Mouse (Mus musculus) T-cell, adult 66 days (primary cell): ENCODE measurements around the gene Gm8220. TPM values are rescaled to one million over a fixed set of nuclear protein-coding genes. Genes with fewer than 3 reads are reported as not detected.

Source experiments
- total RNA-seq, 2 experiments: library from RNA; stranded (reverse); gene quantifications; 3 replicates in 1 of 2; 4 replicates in 1 of 2; pipeline ENCODE4 v1.2.4; 2023

Gm8220 gene
- total RNA-seq = not detected

GRCm38 (mm10) chr14:44285280-44285679 lies at the start of gene Gm8220:
Gene Gm8220 (plus strand): TSS chr14:44285580.

DNA sequence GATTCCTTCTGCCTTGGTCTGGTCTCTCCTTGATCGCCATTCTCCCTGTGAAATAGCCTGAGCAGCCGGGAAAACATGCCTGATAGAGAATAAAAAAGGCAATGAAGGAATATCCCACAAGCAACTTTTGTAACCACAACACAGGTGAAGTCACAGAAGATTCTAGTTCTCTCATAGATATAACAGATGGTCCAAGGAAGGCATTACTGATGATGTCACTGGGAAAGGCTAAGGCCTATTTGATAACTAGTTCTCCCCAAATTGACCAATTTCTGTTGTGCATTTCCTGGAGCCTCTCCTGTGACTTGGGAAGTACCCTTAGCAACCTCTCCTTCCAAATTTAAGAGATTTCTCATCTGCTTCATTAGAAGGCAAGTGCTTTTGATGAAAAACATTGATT lies 53.1 kb downstream of the Gm8220 start, which contains the start of gene Gm5930:
Gene Gm5930, minus strand, starts transcription at position 101 of the 400 bp plus-strand sequence.

Other genes starting within 250 kb of the Gm8220 start
- not detected for gene Ear2, start 182.9 kb upstream of the Gm8220 start, total RNA-seq
- not detected for gene Gm3327, start 161.7 kb upstream of the Gm8220 start, total RNA-seq
- not detected for gene Gm8212, start 87.9 kb upstream of the Gm8220 start, total RNA-seq
- gene 4930503E14Rik, start 72.3 kb upstream of the Gm8220 start, total RNA-seq = not detected
- not detected for gene Gm5930, start 53.0 kb downstream of the Gm8220 start, total RNA-seq
- not detected for gene Gm8229, start 79.8 kb downstream of the Gm8220 start, total RNA-seq
- not detected for gene Gm3371, start 125.1 kb downstream of the Gm8220 start, total RNA-seq
- not detected for gene Gm8232, start 148.1 kb downstream of the Gm8220 start, total RNA-seq
- gene BC061237, start 206.9 kb downstream of the Gm8220 start, total RNA-seq = not detected
- gene Gm17093, start 232.7 kb downstream of the Gm8220 start, total RNA-seq = not detected